Mouse (Mus musculus): Measurements from ENCODE around the gene Atg4a.

GRCm38 (mm10) chrX:140956272-140956940 is at the start of gene Atg4a, which contains the start of gene Psmd10:
- TF ChIP-seq CTCF (IDR thresholded peaks at IDR 0.05) (no peak), EP300 (IDR thresholded peaks at IDR 0.05) (no peak)

Data from lung, postnatal 0 days (tissue).